Mouse (Mus musculus) frontal cortex, postnatal 10 days (tissue): ENCODE measurements around the gene Notum.
"Not testable (repeated sequence)": the region's sequence is repeated elsewhere in the genome, so short reads cannot be mapped to it uniquely, and the experiment has no call there.

ENCODE experiments used
- DNase-seq, 2 experiments: peaks; one replicate each; pipeline ENCODE4 v3.0.0; 2022; ENCODE audit warnings: low spot score in 2 of 2, mixed read lengths in 1 of 2

Notum gene

GRCm38 (mm10) chr11:120675875-120676274, 14.9 kb upstream of the Notum start:
- not testable (repeated sequence) for DNase-seq

- DNase-seq: no peak
These were observed 12.7 kb upstream of the Notum start for GRCm38 (mm10) chr11:120673594-120674122.

GRCm38 (mm10) chr11:120672687-120673593, 12.0 kb upstream of the Notum start, which contains the start of gene Aspscr1:
Gene Aspscr1, plus strand, starts transcription at chr11:120672973.
- peak; percentile 92 to 93 for DNase-seq

- DNase-seq: no peak
These were observed 5.6 kb upstream of the Notum start for GRCm38 (mm10) chr11:120666617-120667016.

- DNase-seq: no peak
These were observed 4.4 kb upstream of the Notum start for GRCm38 (mm10) chr11:120665406-120665805.

- DNase-seq: no peak
These were observed 2.7 kb upstream of the Notum start for GRCm38 (mm10) chr11:120663714-120664113.

GRCm38 (mm10) chr11:120662759-120663158, 1.8 kb upstream of the Notum start:
- DNase-seq: no peak

GRCm38 (mm10) chr11:120660301-120661075, 487 bp downstream of the Notum start:
- no peak for DNase-seq

- DNase-seq: no peak
These were observed 1.3 kb downstream of the Notum start for GRCm38 (mm10) chr11:120659509-120660300.

GRCm38 (mm10) chr11:120658876-120659410, 2.0 kb downstream of the Notum start:
- peak; percentile 63 to 75 for DNase-seq

GRCm38 (mm10) chr11:120657301-120657700, 3.7 kb downstream of the Notum start:
- DNase-seq: no peak

GRCm38 (mm10) chr11:120654741-120655140, 6.2 kb downstream of the Notum start:
- no peak for DNase-seq

GRCm38 (mm10) chr11:120651872-120652271, 9.1 kb downstream of the Notum start:
- no peak for DNase-seq

GRCm38 (mm10) chr11:120648001-120648476, 12.9 kb downstream of the Notum start, which contains the start of gene Myadml2:
Gene Myadml2, minus strand, starts transcription at chr11:120648158.
- peak in 1 of 2 experiments; percentile 49 for DNase-seq

- peak in 1 of 2 experiments; percentile 5 for DNase-seq
These were observed 13.7 kb downstream of the Notum start for GRCm38 (mm10) chr11:120647047-120647830.

- DNase-seq: peak; percentile 89 to 91
These were observed 17.4 kb downstream of the Notum start, which contains the start of gene Pycr1 for GRCm38 (mm10) chr11:120643601-120643987. Gene Pycr1, minus strand, starts transcription at chr11:120643769.

- DNase-seq: no peak
These were observed 17.9 kb downstream of the Notum start for GRCm38 (mm10) chr11:120642939-120643600.

- DNase-seq: no peak
These were observed 19.1 kb downstream of the Notum start for GRCm38 (mm10) chr11:120641869-120642268.

- no peak for DNase-seq
These were observed 19.7 kb downstream of the Notum start for GRCm38 (mm10) chr11:120641255-120641654.
